Mouse (Mus musculus) left cerebral cortex, adult 18-20 months (tissue): ENCODE results near the gene Dydc1. TPM values are rescaled to one million over a fixed set of nuclear protein-coding genes. Genes with fewer than 3 reads are reported as not detected.

ENCODE experiments used
- DNase-seq, 2 experiments: peaks; one replicate each; pipeline ENCODE4 v3.0.0; 2021 to 2022; ENCODE audit warnings: low spot score in 2 of 2, mixed read lengths in 1 of 2
- total RNA-seq, 2 experiments: library from RNA; stranded (reverse); gene quantifications; 2 replicates each; pipeline ENCODE4 v1.2.3; 2021

The Dydc1 gene
- total RNA-seq, 2 experiments from 2014 or later = not detected

DNA sequence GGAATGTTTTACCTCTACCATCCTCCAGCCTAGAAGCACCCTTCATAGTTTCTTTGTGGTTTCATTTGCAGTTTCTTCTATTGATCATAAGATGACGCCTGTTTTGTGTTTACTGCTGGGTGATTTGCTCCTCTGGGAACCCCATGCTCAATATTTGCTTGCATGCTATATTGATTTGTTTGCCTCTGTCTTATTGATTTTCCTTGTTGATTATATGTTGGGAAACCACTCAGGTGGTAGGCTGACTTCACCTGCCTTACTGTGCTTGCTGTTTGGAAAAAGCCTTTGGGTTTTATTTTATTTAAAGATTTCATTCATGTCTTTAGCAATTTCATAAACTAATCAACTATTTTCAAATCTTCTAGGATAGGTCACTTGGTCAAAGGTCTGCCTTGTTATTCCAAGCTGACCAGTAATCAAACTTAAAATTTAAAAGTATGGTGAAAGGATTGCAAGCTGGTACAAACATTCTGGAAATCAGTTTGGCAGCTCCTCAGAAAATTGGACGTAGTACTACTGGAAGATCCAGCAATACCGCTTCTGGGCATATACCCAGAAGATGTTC, 23.7 kb downstream of the Dydc1 start:
- DNase-seq = no peak

DNA sequence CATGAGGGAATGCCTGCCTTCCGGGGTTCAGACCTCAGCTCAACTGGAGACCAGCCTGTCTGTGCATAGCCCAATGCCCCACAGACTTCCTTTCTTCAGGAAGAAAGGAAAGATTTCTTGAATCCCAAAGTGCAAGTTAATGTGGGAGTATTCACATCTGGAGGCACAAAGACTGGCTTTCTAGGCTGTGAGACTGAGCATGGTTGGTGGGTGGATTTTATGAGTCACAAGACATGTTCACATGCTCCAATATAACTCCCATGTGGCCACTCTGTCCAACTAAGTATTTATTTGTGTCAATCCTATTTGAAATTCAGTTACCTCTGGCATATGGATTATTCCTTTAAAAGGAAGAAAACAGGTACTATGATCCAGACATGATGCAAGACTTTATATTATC, 26.0 kb downstream of the Dydc1 start:
- peak in 1 of 2 experiments; percentile 23 for DNase-seq

DNA sequence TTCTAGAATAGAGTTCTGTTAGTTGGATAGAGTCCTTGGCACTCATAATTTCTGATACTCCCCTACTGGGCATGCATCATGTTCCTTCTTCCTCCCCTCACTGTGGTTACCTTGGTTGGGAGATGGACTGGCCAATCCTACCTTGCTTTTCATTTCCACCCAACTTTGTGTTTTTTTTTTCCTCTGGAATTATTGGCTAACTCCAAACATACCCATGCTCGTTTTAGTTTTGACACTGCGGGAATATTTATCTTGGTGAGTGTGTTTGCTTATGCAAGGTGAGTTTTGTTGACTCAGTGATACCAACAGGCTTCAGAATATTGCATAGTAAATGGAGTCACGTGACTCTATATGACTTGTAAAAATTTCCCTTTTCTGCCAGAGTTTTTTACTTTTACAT, 28.0 kb downstream of the Dydc1 start:
- no peak for DNase-seq

DNA sequence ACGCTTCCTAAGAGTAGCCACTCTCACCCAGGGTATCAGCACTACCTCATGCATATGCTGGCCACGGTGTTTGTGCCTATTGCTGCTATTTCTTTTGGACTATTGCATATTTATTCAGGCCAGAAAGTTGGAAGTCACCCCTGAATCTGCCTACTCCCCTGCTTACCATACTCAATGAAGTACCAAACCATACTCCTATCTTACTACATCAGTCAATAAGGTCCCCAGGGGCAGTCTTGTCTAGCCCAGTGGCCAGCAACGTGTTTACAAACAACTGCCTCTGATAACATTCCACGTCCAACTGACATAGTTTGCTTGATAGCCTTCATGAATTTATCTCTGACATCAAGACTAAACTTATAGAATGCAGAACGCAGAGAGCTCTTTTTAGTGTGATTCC, 28.5 kb downstream of the Dydc1 start:
- DNase-seq = no peak

DNA sequence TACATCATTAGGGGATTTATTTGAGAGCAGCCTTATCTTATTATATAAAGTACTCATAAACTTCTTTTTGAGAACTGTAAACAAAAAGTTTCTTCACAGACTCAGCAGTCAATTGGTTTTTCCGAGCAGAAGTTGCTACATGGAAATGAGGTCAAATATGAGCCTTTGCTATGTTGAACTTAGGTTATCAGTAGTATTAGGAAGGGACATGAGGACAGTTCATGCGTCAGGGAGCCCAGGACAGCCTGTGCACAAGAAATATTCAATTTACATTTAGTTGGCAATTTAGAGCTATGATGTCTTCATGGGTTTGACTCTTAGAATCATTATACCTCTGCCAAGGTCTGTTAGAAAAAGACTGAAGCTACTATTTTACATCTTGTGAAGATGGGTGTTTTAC, 29.6 kb downstream of the Dydc1 start:
- no peak for DNase-seq

DNA sequence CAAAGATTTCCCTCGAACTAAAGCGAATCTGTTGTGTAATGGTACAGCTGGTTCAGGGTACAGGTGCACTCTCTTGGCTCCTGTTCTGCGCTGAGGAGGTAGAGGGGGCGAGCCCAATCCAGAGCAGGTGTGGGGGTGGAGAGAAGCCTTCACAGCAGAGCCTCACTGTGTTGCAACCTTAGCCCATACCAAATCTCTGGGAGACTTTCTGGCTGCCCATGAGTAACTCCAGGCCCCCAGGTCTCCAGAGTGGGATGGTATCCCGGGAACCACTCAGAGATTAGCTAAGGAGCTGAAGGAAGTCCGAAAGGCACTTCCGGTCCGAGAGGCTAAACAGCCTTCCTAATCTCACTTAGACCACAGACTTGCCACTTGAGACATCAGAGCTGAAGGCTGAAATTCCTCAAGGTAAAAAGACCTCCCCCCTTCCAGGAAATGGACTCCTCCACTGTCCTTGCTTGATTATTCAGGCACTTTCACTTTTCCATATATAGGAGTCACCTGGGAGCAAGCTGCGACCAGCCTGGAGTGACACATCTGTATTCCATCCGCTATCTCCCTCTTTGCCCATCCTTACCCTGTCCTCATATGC, 32.2 kb downstream of the Dydc1 start, which contains the start of gene Mat1a:
TSS of gene Mat1a (plus strand) at position 183 of the 592 bp plus-strand sequence.
- DNase-seq = no peak

DNA sequence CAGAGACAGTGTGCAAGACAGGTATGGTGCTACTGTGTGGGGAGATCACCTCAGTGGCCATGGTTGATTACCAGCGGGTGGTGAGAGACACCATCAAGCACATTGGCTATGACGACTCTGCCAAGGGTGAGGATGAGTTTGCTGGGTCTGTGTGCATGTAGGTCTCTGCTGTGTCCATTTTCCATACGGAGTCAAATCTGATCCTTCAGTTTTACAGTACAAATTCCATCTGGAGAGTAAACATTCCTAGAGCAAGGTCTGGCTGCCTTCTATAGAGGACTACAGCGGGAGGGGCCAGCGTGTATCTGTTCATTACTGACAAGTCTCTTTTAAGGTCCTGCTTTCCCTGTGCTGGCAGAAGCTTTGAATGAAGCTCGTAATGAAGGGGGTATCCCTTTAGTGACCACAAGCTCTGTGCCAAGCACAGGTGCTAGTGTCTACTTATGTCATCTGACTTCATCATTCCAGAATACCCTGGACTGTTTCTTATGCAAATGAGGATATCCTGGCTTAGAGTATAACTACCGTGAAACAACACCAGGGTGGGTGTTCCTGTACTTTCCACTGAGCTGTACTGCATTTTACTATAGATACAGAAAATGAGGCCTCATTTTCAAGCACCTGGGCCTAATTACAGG, 38.4 kb downstream of the Dydc1 start:
- DNase-seq = no peak

DNA sequence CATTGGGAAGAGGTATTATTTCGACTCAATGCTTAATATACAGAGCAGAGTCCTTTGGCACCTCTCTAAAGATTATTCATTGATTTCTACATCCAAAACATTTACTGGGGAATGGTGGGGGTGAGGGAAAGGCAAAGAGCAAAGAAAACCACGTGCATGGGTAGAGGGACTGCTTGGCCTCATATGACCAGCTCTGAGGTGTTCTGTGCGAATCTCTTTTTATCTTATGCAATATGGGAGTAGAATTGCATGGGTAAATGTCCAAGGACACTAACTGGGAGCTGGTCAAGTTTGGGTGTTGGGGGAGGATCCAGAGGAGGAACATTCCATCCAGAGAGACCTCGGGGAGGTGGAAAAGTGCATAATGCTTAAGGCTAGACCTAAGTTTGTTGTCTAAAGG, 40.2 kb downstream of the Dydc1 start:
- DNase-seq = no peak

DNA sequence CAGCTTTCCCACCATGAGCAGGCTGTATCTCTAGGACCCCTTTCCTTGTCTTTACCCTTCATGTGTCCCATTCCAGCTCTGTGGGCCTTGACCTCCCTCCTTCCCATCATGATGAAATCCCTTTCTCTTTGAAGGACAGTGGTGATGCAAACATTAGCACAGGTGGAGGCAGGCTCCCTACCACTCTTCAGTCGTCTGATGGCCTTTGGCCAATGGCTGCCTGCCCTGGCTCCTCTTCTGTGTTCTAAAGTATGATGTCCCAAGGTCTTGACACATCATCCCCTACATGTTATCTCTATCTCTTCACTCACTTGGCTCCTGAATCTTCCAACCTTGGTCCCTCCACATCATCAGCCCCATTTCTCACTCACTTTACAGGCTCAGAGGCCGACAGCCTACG, 43.6 kb downstream of the Dydc1 start:
- DNase-seq = no peak

DNA sequence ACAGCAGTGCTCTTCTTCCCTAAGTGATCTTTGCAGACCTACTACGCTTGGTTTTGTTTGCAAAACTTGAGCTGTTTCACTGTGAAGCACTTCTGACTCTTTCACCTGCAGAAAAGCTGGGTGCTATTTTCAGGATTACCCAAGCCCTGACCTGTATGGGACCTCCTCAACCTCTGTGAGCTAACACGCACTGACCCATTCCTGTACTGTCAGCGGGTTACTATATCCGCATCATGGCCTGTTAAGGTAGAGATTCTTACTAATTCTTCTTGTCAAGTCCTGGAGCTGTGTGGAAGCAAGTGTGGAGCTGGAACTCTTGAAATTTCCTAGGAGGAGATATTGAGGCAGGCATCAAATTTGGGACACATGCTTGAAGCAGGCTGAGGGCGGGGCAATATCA, 52.0 kb downstream of the Dydc1 start:
- no peak for DNase-seq

DNA sequence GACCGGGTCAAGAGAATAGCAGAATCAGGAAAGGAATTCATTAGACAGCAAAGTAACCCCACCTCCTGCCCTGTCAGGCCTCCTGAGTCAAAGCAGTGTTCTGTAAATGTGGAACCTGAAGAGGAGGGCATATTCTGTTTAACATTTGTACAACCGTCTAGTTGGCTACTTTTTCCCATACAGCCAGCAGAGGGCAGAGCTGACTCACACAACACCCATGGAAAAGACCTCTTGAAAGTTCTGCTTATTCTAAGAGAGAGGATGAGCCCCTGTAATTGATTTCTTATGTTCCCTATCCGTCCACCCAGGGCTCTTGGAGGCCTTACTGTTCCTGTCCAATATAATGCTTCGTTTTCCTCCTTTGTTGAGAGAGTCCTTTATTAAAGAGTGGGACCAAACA, 55.3 kb downstream of the Dydc1 start:
- DNase-seq = peak in 1 of 2 experiments; percentile 26

DNA sequence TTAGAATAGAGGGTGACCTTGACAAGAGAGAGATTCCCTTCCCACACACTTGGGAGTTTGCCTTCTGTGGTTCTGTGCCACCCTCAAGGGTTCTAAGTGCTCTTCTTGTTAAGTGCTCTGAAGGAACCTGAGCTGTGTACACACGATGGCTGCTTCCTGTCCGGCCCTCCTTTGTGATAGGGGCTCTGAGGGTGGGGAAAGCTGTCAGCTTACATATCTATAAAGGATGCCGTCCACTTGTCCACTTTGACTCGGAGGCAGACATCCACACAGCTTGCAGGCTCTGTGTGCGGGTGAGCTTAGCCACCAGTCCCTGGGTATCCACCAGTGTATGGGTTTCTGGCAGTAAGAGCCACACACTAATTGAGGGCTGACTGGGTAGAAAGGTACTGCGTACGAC, 58.8 kb downstream of the Dydc1 start, which contains the start of gene Sftpa1:
TSS of gene Sftpa1 (plus strand) at position 243 of the 400 bp plus-strand sequence.
- DNase-seq = no peak

DNA sequence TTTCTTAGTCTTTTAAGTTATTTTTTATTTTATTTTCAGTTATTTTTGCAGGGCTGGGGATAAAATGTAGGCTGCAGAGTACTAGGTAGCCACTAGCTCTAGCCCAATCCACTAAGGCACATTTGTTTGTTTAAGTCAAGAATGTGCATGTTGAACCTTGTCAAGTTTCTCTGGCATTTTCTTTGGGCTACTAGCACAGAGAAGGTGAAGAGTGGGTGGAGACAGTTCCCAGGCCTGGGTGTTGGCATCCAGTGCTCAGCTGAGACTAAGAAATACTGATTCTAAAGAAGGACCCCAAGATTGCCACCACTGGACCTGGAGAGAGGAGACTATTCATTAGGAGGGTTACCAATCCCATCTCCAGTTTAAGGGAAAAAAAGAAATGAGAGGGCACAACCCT, 64.3 kb downstream of the Dydc1 start:
- DNase-seq = no peak

DNA sequence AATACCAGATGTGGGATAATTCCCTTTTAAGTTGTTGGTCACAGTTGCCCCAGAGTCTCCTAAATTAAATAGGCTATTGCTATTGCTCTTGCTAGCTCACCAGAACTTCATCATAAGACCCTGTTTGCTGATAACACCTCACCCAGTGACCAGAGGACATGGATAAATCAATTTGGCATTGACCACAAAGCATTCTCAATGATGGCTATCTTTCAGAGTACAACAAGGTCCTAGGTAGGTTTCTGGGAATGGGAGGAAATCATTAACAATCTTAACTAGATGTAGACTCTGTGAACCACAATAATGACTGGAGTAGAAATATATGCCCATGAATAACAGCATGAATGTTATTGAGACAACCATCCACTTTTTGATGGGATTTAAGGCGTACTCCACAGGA, 68.0 kb downstream of the Dydc1 start:
- no peak for DNase-seq

Other genes with a start within 250 kb of the Dydc1 start
- gene Sh2d4b, start 179.6 kb upstream of the Dydc1 start, total RNA-seq = 1 to 10 TPM; 3.1 to 4.4 TPM
- gene Tspan14, start 106.1 kb upstream of the Dydc1 start, total RNA-seq = 10 to 100 TPM; 41.8 to 45.3 TPM
- gene Fam213a, start 59.1 kb upstream of the Dydc1 start, total RNA-seq = 100 to 1,000 TPM; 128 to 132 TPM
- gene Dydc2, start 3.7 kb upstream of the Dydc1 start, total RNA-seq = 1 to 10 TPM in 1 of 2 experiments, under 1 TPM in 1; 0.73 to 1.4 TPM
- not detected for gene Mat1a, start 32.1 kb downstream of the Dydc1 start, total RNA-seq
- not detected for gene Sftpa1, start 58.9 kb downstream of the Dydc1 start, total RNA-seq
- not detected for gene Mbl1, start 78.5 kb downstream of the Dydc1 start, total RNA-seq
- gene Sftpd, start 112.2 kb downstream of the Dydc1 start, total RNA-seq = not detected
- under 1 TPM; 0.53 to 0.87 TPM for gene Gm2832, start 205.9 kb downstream of the Dydc1 start, total RNA-seq